Mouse (Mus musculus) megakaryocyte, embryonic 14.5 days (primary cell): ENCODE results near the gene Rybp. TPM values are rescaled to one million over a fixed set of nuclear protein-coding genes. Genes with fewer than 3 reads are reported as not detected.

ENCODE experiments used
- H3K27me3 ChIP-seq: replicated peaks from 2 replicates; pipeline ENCODE3; 2012; ENCODE audit warnings: inconsistent platforms
- H3K36me3 ChIP-seq: replicated peaks from 2 replicates; pipeline ENCODE3; 2012; ENCODE audit warnings: low read length, inconsistent platforms, mixed read lengths
- H3K4me1 ChIP-seq: 2 replicates; pipeline ENCODE4 v1.6.1; 2012; ENCODE audit warnings: inconsistent platforms
- H3K4me3 ChIP-seq: replicated peaks from 2 replicates; pipeline ENCODE3; 2012; ENCODE audit warnings: moderate library complexity, mild to moderate bottlenecking, inconsistent platforms
- H3K9me3 ChIP-seq: 2 replicates; pipeline ENCODE4 v1.6.1; 2012; ENCODE audit warnings: inconsistent platforms
- FLI1 ChIP-seq: IDR thresholded peaks from 2 replicates; pipeline ENCODE4 v1.6.1; 2012; ENCODE audit warnings: low read length, inconsistent platforms, mixed read lengths
- GATA1 ChIP-seq: IDR thresholded peaks from 3 replicates; pipeline ENCODE4 v1.6.1; 2012; ENCODE audit warnings: mixed read lengths, low read length, inconsistent platforms, borderline replicate concordance
- polyA plus RNA-seq: library from polyadenylated mRNA; stranded (reverse); fragments of >175 nt; gene quantifications from 2 replicates; pipeline ENCODE4 v1.2.3, GENCODE M21; 2012; ENCODE audit warnings: low replicate concordance; ENCODE audit not compliant: insufficient read depth

Rybp gene
- polyA plus RNA-seq, 1 experiment, result 1.7 TPM

- no peaks in the 10 kb centered on the region for H3K9me3 ChIP-seq
- no peak overlapping the region for H3K4me3 ChIP-seq
- H3K4me1 ChIP-seq, result peaks cover 5% of the 10 kb centered on the region; the same call in 1 of the 2 replicates
- TF ChIP-seq FLI1, result no peak
- peaks cover 17% of the 10 kb centered on the region for H3K27me3 ChIP-seq
- H3K36me3 ChIP-seq, result peaks cover 9% of the 10 kb centered on the region
Observed at GRCm38 (mm10) chr6:100222927-100223326, 64.4 kb downstream of the Rybp start.

GRCm38 (mm10) chr6:100221803-100222202 is 65.5 kb downstream of the Rybp start:
- no peak for TF ChIP-seq FLI1
- no peak for TF ChIP-seq GATA1
- no peak overlapping the region for H3K4me3 ChIP-seq
- peaks cover 5% of the 10 kb centered on the region; the same call in 1 of the 2 replicates for H3K4me1 ChIP-seq
- peaks cover 17% of the 10 kb centered on the region for H3K27me3 ChIP-seq
- H3K9me3 ChIP-seq, result no peaks in the 10 kb centered on the region
- no peaks in the 10 kb centered on the region for H3K36me3 ChIP-seq

- Histone ChIP-seq H3K27me3 (peaks cover 22% of the 10 kb centered on the region), H3K4me1 (peaks cover 8% of the 10 kb centered on the region), H3K9me3 (no peaks in the 10 kb centered on the region), H3K4me3 (no peak overlapping the region), H3K36me3 (no peaks in the 10 kb centered on the region)
- TF ChIP-seq GATA1 (no peak), FLI1 (no peak)
Observed at GRCm38 (mm10) chr6:100220917-100221560, 66.2 kb downstream of the Rybp start.

- no peaks in the 10 kb centered on the region for H3K36me3 ChIP-seq
- H3K4me3 ChIP-seq, result no peak overlapping the region
- H3K4me1 ChIP-seq, result peaks cover 19% of the 10 kb centered on the region
- no peaks in the 10 kb centered on the region for H3K9me3 ChIP-seq
- H3K27me3 ChIP-seq, result peaks cover 30% of the 10 kb centered on the region
- TF ChIP-seq FLI1, result no peak
Observed at GRCm38 (mm10) chr6:100219971-100220370, 67.3 kb downstream of the Rybp start.

GRCm38 (mm10) chr6:100218541-100219341 is 68.5 kb downstream of the Rybp start:
- H3K4me3 ChIP-seq, result no peak overlapping the region
- H3K4me1 ChIP-seq, result peaks cover 31% of the 10 kb centered on the region
- no peaks in the 10 kb centered on the region for H3K36me3 ChIP-seq
- H3K9me3 ChIP-seq, result no peaks in the 10 kb centered on the region
- no peak for TF ChIP-seq FLI1
- no peak for TF ChIP-seq GATA1
- H3K27me3 ChIP-seq, result peaks cover 34% of the 10 kb centered on the region

- peaks cover 43% of the 10 kb centered on the region for H3K4me1 ChIP-seq
- H3K36me3 ChIP-seq, result no peaks in the 10 kb centered on the region
- H3K27me3 ChIP-seq, result peaks cover 41% of the 10 kb centered on the region
- no peak overlapping the region for H3K4me3 ChIP-seq
- no peaks in the 10 kb centered on the region for H3K9me3 ChIP-seq
- TF ChIP-seq FLI1, result no peak
- TF ChIP-seq GATA1, result no peak
Observed at GRCm38 (mm10) chr6:100217507-100217906, 69.8 kb downstream of the Rybp start.

GRCm38 (mm10) chr6:100216945-100217344 is 70.3 kb downstream of the Rybp start:
- Histone ChIP-seq H3K27me3 (peaks cover 41% of the 10 kb centered on the region), H3K4me1 (peaks cover 45% of the 10 kb centered on the region), H3K9me3 (no peaks in the 10 kb centered on the region), H3K36me3 (no peaks in the 10 kb centered on the region), H3K4me3 (no peak overlapping the region)
- no peak for TF ChIP-seq FLI1
- TF ChIP-seq GATA1, result no peak

GRCm38 (mm10) chr6:100215809-100216208 is 71.5 kb downstream of the Rybp start:
- H3K36me3 ChIP-seq, result no peaks in the 10 kb centered on the region
- peaks cover 38% of the 10 kb centered on the region for H3K27me3 ChIP-seq
- TF ChIP-seq FLI1 (no peak), GATA1 (no peak)
- peaks cover 47% of the 10 kb centered on the region for H3K4me1 ChIP-seq
- no peak overlapping the region for H3K4me3 ChIP-seq
- H3K9me3 ChIP-seq, result no peaks in the 10 kb centered on the region

GRCm38 (mm10) chr6:100214132-100214913 is 73.0 kb downstream of the Rybp start:
- H3K36me3 ChIP-seq, result no peaks in the 10 kb centered on the region
- H3K4me1 ChIP-seq, result peaks cover 61% of the 10 kb centered on the region
- no peaks in the 10 kb centered on the region for H3K9me3 ChIP-seq
- peak overlapping the region; percentile 53 for H3K4me3 ChIP-seq
- TF ChIP-seq FLI1, result no peak
- TF ChIP-seq GATA1, result no peak
- H3K27me3 ChIP-seq, result peaks cover 41% of the 10 kb centered on the region

- Histone ChIP-seq H3K4me3 (peak overlapping the region; percentile 54), H3K27me3 (peaks cover 39% of the 10 kb centered on the region), H3K4me1 (peaks cover 68% of the 10 kb centered on the region), H3K9me3 (no peaks in the 10 kb centered on the region), H3K36me3 (no peaks in the 10 kb centered on the region)
- TF ChIP-seq FLI1 (no peak), GATA1 (no peak)
Observed at GRCm38 (mm10) chr6:100213596-100213995, 73.7 kb downstream of the Rybp start.
